Mouse (Mus musculus) T-helper 2 cell (primary cell): ENCODE measurements at regions not wholly inside any gene's neighbourhood (a gene's known extent, or its start where the extent isn't known, plus 50 kb on each side); places are given as distances from the start of the nearest gene placed in this dataset.
"Not testable (repeated sequence)": the region's sequence is repeated elsewhere in the genome, so short reads cannot be mapped to it uniquely, and the experiment has no call there.

ENCODE experiments used
- in situ Hi-C: fragments of 300-600 bp; cut with MboI, MseI; formaldehyde crosslinking; loops from one replicate; pipeline ENCODE4 v1.15.1; 2025; ENCODE audit warnings: high pct_unique_total_duplicates

GRCm38 (mm10) chr2:8877855-8878254 lies 1003.2 kb upstream of the 4930412O13Rik start:
- in situ Hi-C loops: no loop called here

- in situ Hi-C loops: no loop called here
These were observed 968.6 kb upstream of the 4930412O13Rik start for GRCm38 (mm10) chr2:8912417-8912816.

DNA sequence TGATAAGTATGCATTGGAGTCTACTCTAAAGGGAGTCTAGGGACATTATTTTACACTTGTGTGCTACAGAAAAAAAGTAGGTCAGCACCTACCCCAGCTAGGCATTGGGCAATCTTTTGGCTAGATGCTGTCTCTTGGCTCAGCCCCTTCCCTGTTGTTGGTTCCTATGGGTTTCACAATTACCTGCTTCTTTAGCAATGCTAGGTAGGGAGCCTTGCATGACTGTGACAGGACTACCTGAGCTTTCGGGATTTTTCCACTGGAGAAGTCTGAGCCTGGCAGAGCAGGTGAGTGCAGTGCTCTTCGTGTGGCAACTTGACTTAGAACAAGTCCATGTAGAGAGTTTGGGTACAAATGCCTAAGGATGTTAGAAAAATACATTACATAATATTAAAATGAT lies 956.2 kb upstream of the 4930412O13Rik start:
- in situ Hi-C loops: no loop called here

GRCm38 (mm10) chr2:8941574-8941973 lies 939.5 kb upstream of the 4930412O13Rik start:
- in situ Hi-C loops: loop anchor here (10.0 kb wide), 1 partner anchor 633 kb away; no protein-coding TSS in a partner anchor

DNA sequence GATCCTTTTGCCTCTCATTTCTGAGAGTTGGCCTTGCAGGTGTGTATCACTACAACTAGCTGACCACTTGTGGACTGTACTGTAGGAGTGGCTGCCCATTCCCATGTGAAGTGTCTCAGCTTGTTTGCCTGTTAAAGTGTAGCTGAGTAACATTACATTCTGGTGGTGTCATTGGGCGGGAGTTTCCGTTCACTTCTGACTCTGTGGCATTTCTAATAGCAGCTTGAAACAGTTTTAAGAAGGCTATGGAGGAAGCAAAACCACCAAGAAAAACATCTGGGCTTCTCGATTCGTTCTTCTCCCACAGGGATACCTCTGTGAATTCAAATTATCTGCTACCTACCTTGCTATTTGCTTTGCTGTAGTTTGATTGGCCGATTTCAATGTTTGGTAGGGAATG lies 922.1 kb upstream of the 4930412O13Rik start:
- in situ Hi-C loops: no loop called here

DNA sequence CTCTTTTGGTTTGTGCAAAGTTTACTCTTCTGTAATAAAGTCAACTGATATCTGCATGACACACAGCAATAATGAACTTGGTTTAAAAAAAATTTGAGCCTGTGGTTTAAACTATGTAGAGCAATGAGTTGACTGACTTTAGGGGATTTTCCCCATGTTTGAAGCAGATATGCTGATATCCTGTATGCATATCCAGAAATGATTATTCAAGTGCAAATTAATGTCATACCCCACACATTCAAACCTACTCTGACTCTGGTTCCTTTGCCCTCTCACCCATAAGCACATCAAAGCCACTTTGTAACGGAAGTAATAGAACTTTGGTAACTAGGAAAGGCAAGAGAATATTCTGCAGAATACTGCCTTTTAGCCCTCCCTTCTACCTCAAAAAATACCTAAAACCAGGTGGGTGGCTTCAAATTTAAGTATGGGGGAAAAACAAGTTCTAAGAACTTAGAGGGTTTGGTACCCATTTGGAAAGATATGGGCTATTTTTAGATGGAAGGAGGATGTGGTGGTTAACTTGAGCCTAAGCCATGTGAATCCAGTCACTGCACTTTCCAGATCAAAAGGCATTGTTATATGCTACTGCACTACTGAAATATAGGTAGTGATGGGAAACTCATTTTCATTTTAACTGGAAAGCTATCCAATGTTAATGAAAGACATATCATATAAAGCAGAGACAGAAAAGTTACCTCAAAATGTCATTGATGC lies 915.9 kb upstream of the 4930412O13Rik start:
- in situ Hi-C loops: no loop called here

- in situ Hi-C loops: no loop called here
These were observed 905.4 kb upstream of the 4930412O13Rik start for GRCm38 (mm10) chr2:8975635-8976034.

DNA sequence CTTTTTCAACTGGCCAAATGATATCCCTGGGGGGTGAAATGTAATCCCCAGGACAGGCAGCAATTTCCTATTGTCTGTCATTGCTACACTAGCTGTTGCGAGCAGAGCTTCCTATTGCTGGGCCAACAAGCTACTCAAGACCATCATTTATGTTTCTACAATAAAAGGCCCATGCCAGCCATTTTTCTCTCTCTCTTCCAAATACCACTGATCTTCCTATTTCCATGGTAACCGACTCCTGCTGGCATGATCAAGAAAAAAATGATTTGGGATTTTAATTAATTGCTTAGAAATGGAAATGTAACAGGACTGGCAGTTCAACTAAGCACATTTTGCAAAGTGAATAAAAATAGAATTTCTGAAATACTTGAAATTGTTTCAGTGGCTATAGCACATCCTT lies 868.7 kb upstream of the 4930412O13Rik start:
- in situ Hi-C loops: no loop called here

GRCm38 (mm10) chr2:9033079-9033478 lies 848.0 kb upstream of the 4930412O13Rik start:
- in situ Hi-C loops: no loop called here

- in situ Hi-C loops: not testable (repeated sequence)
These were observed 838.7 kb upstream of the 4930412O13Rik start for GRCm38 (mm10) chr2:9042355-9042754.

DNA sequence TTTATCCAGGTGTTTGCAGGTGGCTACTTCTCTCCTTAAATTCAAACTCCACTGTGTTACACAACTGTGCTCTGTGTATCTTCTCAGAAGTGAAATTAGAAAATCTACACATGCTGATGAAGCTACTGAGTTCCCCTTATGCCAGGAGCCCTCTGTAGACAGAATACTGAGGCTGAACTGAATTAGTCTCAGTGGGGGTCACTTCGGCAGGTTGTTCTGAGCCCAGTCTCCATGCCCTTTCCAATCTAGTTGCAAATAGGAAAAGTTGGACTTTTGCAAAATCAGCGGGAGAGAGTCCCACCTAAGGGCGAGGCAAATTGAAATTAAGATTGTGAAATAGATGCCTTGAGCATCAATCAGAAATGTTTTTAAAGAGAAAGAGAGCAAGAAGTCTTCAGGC lies 833.1 kb upstream of the 4930412O13Rik start:
- in situ Hi-C loops: no loop called here

DNA sequence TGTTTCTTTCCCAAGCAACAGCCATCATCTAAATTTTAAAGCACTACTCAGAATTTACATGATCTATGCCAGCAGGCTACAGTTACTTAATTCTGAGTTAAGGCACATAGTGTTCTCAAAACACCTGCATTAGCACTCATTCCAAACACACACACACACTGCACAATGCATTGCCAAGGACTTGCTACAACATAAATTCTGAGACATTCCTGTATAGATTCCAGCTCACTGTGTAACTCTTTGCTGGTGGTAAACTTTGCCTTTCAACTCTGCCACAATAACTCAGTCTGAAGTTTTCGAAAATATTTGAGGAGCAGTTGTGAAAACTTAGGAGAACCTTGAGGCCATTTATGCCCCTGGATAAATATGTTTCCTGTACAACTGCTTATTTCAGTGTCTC lies 807.2 kb upstream of the 4930412O13Rik start:
- in situ Hi-C loops: no loop called here

DNA sequence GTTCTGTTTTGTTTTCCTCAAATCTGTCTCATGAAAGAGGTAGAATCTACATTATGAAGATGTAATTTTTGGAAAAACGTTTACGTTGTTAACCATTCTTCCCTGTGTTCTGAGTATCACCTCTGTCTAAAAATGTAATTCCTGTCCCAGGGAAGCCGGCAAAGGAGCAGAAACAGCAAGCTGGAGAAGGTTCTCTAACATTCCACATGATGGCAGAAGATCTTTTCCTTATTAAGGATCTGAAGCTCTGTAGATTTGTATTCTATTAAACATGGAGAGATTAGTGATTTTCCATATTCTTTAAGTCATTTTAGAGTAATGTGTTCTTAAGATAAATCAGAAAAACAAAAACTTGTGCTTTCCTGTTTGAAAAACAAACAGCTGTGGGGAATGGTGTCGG lies 802.9 kb upstream of the 4930412O13Rik start:
- in situ Hi-C loops: no loop called here

- in situ Hi-C loops: no loop called here
These were observed 799.3 kb upstream of the 4930412O13Rik start for GRCm38 (mm10) chr2:9081746-9082145.

GRCm38 (mm10) chr2:9095317-9095716 lies 785.7 kb upstream of the 4930412O13Rik start:
- in situ Hi-C loops: no loop called here

DNA sequence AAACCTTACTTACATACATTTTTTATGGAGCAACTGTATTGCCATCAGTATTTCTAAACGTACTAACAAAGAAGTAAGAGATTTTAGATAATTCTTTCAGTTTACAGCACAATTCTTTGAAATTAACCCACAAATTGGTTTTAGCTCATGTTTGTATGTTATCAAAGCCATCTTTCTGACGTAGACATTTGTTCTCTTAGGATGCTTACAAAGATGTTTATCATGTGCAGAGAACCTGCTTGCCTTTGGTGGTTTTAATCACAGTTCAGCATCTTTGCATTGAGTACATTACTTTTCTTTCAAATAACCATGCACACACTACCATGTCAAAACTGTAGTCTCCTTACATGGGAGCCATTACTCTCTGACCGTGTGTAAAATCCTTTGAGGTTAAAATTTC lies 764.4 kb upstream of the 4930412O13Rik start:
- in situ Hi-C loops: no loop called here

DNA sequence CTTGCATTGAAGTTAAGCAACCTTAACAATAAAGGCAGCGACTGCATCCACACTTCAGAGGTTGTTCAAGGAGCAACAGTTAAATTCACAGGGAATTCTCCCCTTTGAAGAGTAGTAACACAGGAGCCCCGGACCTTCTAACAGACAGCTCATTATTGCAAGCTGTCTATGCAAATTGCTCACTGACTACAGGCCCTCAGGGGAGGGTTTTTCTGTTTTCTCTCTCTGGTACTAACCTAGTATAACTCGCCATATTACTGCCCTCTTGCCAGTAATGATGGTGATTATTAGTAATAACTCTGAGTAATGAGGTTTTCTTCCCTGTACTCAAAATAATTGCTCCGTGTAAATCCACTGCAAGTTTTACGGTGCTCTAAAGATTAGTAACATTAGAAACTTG lies 763.5 kb upstream of the 4930412O13Rik start:
- in situ Hi-C loops: no loop called here

DNA sequence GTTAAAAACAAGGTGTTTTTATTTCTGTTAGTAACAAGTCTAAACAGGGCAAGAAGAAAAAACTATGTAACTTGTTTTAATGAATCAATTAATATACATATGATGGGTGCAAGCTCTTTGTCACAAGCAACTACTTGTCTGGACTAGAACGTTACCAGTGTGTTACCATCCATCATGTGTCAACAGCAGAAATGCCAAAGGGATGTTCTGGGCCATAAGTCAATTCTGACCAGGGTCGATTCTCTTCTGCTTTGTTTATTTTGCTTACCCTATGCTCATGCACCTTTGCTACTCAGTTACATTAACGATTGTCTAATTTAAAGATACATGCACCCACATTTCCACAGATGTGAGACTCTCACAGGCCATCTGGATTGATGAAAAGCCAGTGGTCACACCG lies 744.1 kb upstream of the 4930412O13Rik start:
- in situ Hi-C loops: no loop called here

GRCm38 (mm10) chr2:9141411-9141810 lies 739.6 kb upstream of the 4930412O13Rik start:
- in situ Hi-C loops: no loop called here

DNA sequence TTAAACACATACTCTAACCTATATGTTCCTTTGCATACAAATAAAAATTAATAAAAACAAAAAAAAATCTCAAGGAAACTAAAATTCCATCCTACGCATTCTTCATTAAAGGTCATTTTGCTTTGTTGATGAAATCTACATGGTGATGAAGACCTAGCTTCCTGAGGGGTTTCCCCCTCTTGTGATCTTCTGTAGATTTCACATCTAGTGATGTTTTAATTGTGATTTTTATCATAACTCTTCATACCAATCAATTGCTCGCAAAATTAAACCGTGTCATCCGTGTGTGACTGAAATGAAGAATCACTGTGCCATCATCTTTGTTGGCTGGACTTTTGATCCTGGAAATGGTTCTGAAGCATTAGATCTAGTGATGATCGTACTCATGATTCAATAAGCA lies 725.4 kb upstream of the 4930412O13Rik start:
- in situ Hi-C loops: no loop called here

GRCm38 (mm10) chr2:9160181-9160580 lies 720.9 kb upstream of the 4930412O13Rik start:
- in situ Hi-C loops: no loop called here

- in situ Hi-C loops: no loop called here
These were observed 717.1 kb upstream of the 4930412O13Rik start for GRCm38 (mm10) chr2:9163819-9164560.

- in situ Hi-C loops: no loop called here
These were observed 698.9 kb upstream of the 4930412O13Rik start for GRCm38 (mm10) chr2:9182127-9182526.
